Mouse (Mus musculus) heart, postnatal 0 days (tissue): Measurements from ENCODE around the gene Tmod2.

Experiments used
- CTCF ChIP-seq: IDR thresholded peaks from 2 replicates; pipeline ENCODE4 v1.5.1; 2016; ENCODE audit warnings: antibody characterized with exemption, control low read depth, low read depth
- EP300 ChIP-seq: IDR thresholded peaks from 2 replicates; pipeline ENCODE4 v1.6.1; 2016; ENCODE audit warnings: antibody characterized with exemption, low read depth

DNA sequence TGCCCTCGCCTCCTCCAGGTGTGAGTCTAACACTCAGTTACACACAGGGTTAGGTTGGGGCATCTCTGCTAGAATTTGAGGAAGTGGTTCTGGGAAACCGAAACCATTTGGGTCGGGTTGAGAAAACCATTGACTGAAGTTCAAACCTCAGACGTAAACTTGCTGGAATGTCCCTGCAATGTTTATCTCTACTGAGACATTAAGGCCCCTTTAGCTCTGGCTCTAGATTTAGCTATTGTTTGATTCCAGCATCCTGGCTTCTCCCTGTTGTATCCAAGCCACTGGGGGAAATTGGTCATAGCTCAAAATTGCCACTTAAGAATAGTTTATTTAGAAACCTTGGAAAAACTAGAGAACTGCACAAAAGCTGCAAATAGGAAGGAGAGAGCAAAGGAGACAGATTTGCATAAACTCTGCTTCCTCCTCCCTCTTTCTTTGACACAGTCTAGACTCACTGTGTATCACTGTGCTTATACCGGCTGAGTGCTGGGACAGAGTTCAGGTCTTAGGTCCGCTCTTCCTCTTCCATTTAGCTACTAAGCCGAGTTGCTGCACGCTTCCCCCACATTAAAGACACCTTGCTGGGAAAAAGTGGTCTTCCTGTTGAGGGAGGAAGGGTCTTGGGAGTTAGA, 19.8 kb upstream of the Tmod2 start:
- TF ChIP-seq CTCF = no peak
- no peak for TF ChIP-seq EP300
